Mouse (Mus musculus) spleen, adult 12 weeks (tissue): ENCODE measurements around the gene Cept1.
A peak's percentile ranks its signal among the peaks of the same experiment; 100 is the strongest.
"Not testable (repeated sequence)": the region's sequence is repeated elsewhere in the genome, so short reads cannot be mapped to it uniquely, and the experiment has no call there.

Experiments used
- DNase-seq: peaks from one replicate; pipeline ENCODE4 v3.0.0; 2022; ENCODE audit warnings: low spot score

The Cept1 gene

DNA sequence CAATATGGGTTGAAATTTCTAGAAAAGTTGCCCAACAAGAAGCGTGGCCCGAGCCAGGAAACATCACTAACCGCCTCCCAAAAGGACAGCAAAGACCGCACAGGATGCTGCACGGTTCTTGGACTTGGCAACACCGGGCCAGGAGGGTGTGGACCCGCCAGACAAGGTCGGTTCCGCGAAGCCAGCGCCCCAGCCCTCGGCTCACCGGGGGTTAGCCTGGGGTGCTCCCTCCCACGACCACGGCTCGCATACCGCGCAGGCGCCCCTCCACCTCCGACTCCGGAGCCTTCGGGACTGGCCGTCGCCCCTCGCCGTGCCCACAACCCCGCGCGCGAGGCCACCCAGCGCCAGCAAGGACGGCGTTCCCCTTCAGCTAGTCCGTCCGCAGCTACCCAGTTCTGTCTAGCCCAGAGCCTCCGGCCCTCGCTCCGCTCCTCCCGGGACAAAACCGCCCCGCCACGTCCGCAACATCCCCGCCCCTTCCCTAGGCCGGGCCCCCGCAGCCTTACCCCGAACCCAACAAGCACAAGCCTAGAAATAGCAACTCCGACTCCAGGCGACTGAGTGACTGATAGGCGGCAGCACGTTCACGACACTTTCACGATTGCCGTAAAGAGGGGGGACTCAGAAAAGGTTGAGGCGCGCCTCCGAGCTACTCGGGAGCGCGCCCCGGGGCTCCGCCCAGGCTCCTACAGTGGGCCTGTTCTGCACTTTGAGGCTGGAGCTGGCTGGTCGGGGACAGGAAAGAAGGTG is at the start of gene Cept1, which contains the start of gene Dram2:
Gene Cept1 (minus strand): TSS at position 632 of the 753 bp plus-strand sequence.
Gene Dram2 (plus strand): TSS at position 628 of the 753 bp plus-strand sequence.
- peak; percentile 85 for DNase-seq

- DNase-seq, result not testable (repeated sequence)
Observed at GRCm38 (mm10) chr3:106593631-106594030, 46.0 kb upstream of the Cept1 start.

DNA sequence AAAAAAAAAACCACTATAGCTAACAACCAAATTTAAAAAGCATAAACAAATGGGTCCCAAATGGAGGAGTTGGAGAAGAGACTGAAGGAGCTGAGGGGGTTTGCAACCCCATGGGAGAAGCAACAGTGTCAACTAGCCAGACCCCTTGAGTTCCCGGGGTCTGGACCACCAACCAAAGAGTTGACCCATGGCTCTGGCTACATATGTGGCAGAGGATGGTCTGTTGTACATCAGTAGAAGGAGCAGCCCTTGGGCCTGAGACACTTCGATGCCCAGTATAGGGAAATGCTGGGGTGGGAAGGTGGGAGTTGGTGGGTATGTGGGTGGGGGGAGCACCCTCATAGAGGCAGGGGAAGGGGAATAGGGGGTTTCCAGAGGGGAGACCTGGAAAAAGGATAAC is 31.7 kb upstream of the Cept1 start:
- no peak for DNase-seq

DNA sequence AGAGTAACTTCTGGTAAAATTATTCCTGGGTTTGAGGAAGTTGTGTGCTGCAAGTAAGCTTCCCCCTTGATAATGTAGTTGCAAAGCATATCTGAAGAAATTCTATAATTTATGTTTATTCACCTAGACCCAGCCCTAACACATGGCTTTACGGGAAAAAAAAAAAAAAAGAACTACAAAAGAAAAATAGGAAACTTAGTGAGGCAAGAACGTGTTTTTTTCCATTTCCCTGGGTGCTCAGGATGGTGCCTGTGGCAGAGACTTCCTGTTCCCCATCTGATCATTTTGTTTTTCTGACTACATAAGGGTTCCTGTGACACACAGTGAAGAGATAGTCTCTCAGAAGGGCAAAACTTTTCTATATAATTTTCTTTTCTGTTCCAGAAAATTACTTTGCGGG is 25.6 kb upstream of the Cept1 start:
- no peak for DNase-seq

- no peak for DNase-seq
Observed at GRCm38 (mm10) chr3:106565876-106566275, 18.3 kb upstream of the Cept1 start.

- no peak for DNase-seq
Observed at GRCm38 (mm10) chr3:106558271-106558670, 10.7 kb upstream of the Cept1 start.

DNA sequence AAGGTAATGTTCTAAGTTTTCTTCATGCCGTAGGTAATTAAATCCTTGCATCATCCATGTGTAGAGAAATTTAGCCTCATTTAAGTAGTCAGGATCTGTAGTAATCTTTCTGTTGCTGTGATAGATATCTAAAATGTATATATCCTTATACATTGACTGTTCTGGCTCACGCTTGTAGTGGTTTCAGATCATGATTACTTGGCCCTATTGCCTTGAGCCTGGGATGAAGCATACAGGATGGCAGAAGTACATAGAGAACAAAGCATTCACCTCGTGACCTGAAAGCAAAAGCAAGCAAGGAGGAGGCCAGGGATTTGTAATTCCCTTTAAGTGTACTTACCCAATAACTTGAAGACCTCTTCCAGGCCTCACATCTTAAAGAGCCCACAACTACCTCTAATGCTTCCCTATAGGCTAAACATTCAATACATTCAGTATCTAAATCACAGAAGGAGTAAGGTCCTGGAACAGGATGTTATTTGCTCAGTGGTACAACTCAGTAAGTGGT is 8.2 kb upstream of the Cept1 start:
- DNase-seq, result no peak

DNA sequence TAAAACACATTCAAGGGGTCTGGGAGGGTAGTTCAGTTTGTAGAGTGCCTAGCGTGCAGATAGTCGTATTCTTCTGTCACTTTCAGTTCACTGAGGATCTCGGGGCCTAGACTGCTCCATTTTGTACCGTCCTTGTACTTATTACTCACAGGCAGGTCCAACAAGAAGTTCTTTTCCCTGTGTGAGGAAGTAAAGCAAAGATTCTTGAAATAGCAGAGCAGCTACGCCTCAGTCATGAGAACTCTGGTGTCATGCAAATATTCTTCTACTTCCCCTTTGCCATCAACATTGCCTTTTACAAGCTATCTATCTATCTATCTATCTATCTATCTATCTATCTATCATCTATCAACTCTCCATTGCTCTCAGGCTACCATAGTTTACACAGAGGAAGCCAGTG is 5.8 kb upstream of the Cept1 start:
- DNase-seq, result no peak

- DNase-seq, result no peak
Observed at GRCm38 (mm10) chr3:106548971-106549370, 1.4 kb upstream of the Cept1 start.

- DNase-seq, result peak; percentile 19
Observed at GRCm38 (mm10) chr3:106547924-106548539, 430 bp upstream of the Cept1 start.

DNA sequence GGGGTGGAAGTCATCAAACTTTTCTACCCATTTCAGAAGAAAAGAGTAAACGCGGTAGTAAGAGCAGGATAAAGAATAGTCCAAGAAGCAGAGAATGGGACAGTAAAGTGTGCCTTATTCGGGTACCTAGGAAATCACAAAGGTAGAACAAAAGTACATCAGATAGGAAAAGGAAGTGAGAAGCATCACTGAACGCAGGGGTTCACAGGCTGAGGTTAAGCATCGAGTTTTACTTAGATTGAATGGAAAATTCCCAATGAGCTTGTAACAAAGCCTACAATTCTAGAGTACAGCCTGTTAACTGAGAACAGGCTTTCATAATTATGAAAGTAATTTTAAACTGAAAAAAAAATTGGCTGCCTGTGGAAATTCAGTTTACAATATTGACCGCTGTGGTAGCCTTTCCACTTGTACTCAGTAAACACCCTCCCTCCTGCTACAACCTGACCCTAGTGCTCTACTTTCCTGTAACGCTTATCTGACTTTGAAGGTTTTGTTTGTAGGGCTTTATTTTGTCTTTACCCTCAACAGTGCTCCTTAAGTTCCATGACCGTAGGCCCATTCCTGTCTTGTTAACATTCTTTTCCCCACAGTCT is 2.8 kb downstream of the Cept1 start:
- no peak for DNase-seq

DNA sequence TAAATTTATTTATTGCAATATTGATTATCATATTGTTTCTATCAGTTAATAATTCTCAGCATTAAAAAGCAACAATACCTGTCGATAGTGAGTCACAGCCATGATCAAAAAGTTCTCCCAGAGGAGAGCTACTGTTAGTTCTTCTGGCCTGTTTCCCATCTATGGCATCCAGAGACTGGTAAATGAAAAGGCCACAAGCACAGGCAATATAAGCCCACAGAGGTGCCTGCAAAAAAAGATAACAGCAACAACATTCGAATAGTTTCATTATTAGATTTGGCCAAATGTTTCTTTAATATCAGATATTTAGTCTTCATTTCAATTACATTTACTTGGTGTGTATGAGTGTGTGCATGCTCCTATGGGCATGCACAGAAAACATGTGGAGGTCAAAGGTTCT is 14.3 kb downstream of the Cept1 start:
- no peak for DNase-seq

- DNase-seq, result no peak
Observed at GRCm38 (mm10) chr3:106528032-106528431, 19.6 kb downstream of the Cept1 start.

- DNase-seq, result no peak
Observed at GRCm38 (mm10) chr3:106526411-106526810, 21.2 kb downstream of the Cept1 start.

- DNase-seq, result no peak
Observed at GRCm38 (mm10) chr3:106522730-106523129, 24.9 kb downstream of the Cept1 start.

GRCm38 (mm10) chr3:106515016-106515415 is 32.6 kb downstream of the Cept1 start:
- no peak for DNase-seq

- DNase-seq, result no peak
Observed at GRCm38 (mm10) chr3:106510669-106511068, 36.9 kb downstream of the Cept1 start.

- DNase-seq, result no peak
Observed at GRCm38 (mm10) chr3:106502892-106503291, 44.7 kb downstream of the Cept1 start.

- no peak for DNase-seq
Observed at GRCm38 (mm10) chr3:106500510-106500909, 47.1 kb downstream of the Cept1 start.

DNA sequence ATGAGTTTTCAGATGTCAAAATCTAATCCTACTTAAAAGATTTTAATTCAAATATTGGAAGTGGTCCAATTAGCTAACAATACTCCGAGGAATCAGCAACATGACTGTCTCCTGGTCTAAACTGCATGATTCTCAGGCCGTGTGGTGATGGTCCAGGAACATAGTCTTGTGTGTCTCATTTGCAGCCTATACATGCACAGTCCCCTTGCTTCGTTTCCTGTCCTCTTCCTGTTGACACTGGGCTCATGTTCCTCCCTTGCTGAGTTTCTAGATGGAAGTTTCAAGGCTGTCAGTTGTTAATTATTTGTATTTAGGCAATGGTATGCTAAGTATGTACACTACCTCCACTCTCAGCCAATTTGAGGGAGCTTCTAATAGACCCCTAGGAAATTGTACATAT is 50.6 kb downstream of the Cept1 start:
- no peak for DNase-seq

DNA sequence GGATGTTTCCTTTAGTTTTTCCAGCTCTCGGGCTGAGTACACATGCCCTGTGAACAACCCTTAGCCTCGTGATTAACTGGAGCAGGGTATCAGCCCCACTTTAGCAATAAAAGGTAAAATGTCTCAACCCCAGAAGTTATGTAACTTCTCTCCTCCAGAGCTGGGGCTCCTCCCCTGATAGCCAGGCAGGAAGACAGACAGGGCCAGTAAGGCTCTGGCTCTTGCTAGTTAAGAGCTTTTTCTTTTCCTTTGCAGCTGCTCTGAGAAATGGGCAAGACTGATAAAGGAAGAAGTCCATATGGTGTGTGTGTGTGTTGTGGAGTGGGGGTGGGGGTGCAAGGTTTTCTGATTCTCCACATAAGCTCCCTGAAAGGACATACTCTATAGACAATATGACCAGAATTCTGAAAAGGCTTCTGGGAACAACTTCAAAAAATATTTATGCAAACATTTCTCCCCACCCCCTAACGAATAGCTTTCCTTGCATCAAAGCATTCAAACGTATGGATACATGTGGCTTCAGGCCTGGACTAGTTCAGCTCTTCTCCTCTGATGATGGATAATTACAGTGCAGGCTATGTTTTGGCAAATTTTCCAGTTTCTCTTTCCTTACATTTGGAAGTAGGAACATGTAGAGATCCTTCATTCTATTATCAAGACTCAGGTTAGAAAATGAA is 51.4 kb downstream of the Cept1 start:
- no peak for DNase-seq

DNA sequence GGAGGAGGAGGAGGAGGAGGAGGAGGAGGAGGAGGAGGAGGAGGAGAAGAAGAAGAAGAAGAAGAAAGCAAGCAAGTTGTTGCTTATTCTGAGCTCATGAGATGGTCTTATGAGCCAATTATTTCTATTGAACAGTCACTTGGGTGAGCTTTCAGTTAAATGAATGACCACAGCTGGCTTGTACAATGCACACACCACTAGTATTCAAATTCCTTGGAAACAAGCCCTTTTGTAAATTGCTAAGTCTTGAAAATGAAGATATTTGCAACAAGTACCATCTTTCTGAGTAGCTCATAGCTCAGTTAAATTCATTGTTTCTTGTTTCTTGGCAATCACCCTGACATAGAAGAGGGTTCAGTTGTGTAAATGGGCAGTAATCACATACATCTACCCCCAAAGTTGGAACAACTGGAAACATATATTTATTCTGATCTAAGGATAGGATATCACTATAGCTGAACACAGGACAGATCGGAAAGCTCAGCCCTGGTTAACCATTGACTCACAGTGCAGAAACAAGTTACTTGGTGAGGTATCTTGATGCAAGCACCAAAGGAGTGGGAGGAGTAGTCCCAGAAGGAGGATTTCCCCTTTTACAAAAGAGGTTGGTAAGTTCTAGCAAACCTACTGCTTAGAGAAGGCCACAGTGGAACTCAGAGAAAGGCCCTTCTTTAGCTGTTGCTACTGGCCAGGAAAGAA is 52.1 kb downstream of the Cept1 start:
- no peak for DNase-seq
